Mouse (Mus musculus) T-helper 2 cell (primary cell): ENCODE data around the gene Capn15.

ENCODE experiments used
- in situ Hi-C: fragments of 300-600 bp; cut with MboI, MseI; formaldehyde crosslinking; loops from one replicate; pipeline ENCODE4 v1.15.1; 2025; ENCODE audit warnings: high pct_unique_total_duplicates

Capn15 gene

DNA sequence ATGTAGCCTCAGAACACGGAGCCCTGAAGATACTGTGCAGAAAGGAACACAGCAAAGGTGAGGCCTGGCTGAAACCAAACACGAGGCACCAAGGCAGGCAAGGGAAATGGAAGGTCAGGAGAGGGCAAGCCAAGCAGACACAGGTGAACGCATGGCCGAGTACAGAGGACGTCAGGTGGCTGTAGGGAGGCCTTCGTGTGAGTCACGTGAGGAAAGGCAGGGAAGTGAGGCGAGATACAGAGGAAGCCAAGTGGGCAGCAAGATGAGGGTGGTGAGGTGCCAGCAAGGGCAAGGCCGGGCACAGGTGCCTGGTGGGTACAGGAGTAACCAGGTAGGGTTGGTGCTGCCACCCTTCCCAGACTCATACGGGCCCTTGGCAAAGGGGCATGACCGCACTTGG, 12.8 kb upstream of the Capn15 start:
- in situ Hi-C loops = no loop called here

DNA sequence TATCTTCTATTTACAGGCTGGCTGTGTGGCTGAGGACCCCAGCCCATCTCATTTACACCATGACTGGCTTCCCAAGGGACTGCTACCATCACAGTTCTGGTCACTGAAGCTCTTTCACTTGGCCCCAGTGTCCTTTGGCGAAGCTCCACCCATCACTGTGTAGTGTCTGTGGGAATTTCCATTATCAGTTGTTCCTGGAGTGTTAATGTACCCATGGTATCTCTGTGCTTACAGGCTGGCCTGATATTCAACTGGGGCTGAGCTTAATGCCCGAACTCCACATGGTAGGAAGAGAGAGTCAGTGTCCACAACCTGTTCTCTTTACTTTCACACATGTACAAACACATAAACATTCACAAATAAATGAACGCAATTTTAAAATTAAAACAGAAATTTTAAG, 7.9 kb upstream of the Capn15 start:
- in situ Hi-C loops = no loop called here

DNA sequence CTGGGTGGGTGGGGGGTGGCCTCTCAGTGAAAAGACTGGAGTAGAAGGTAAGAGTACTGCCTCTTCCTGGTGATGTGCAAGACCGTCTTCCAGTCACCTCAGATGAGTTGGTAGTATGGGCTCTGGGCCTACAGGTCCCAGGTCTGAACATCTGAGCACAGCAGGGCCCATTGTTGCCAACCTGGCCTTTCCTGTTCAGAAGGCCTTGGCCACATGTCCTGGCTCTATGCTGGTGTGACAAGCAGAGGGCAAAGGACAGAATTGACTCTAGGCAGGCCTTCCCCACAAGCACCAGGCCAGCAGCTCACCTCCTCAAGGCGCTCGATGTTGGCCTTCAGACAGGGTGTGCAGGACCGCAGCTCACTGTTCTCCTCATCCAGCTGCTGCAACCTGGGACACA, 6.7 kb upstream of the Capn15 start:
- in situ Hi-C loops = no loop called here

DNA sequence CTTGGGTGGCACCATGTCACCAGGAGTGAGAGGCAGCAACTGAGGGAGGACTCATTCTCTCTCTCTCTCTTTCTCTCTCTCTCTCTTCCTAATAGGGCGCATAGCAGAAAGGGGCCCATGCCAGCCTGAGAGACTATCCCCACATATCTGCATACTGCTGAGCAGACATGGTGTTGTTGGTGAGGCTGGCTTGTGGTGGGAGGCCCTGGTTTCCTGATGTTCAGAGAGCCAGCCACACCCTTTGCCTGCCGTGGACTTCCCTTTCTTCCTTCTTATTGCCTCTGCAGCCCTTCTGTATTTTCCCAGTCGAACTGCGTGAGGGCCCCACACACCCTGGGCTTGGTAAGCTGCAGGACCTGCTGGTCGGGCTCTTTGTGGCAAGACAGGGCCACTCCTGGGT, 4.7 kb upstream of the Capn15 start:
- in situ Hi-C loops = no loop called here

DNA sequence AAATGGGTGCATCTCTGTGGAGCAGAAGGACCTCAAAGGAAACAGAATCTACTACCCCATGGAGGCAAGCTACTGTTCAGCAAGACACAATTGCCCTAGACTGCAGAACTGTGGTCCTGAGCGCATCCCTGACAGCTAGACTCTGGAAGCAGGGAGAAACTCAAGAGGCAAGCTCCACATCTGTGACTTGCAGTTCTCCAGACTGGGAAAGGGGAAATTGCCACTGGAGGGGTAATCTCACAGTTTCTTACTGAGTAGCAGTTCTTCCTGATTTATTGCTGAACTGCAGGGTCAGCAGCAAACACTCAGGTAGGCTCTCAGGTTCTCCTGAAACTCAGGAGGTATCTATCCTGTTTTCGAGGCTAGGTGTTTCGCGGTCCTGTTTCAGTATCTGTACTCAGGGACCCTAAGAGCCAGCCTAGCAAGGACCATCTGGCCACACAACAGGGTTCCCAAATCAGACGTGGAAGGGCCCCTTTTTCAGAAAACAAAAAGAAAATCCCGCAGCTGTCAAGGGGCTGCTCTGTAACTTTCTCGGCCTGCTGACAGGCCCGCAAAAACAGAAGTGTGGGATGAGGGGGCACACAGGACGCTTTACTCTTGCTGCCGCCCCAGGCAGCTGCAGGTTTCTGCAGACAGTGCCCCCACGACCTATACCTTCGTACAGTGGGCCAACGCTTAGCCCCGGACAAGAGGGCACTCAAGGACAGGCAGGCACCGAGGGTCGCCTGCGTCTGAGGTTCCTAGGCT, 865 bp downstream of the Capn15 start:
- in situ Hi-C loops = no loop called here

DNA sequence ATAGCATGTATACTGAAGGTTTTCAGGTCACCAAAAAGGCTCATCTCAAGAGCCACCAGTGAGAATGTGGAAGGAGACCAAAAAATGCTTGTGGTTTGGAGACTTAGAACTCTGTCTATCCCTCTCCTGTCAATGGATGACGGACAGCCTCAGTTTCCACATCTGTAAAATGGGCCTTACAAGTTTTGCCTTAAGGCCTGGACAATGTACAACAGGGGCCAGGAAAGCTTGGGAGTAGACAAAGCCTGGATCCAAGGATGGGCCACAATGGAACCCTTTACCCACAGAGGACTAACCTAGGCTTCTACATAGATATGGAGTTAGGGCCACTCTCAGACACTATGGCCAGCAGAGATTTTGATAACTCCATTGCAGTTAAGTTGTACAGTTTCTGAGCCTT, 1.5 kb downstream of the Capn15 start:
- in situ Hi-C loops = no loop called here

DNA sequence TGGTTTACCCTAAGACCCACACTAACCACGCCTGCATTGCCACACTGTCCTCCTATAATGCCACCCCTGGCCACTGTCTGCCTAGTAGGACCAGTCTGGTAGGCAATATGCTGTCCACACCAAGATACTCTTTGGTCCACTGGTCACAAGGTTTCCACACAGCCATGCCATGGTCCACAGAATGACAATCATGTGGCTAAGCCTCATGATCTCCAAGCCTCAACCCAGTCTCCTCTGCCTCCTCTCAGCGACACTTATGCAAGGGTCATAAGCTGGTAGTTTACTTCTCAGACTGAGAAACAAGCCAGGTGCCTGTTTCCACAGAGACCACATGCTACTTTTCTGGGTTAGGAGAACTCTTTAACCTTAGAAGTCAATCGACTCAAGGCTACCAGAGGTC, 2.7 kb downstream of the Capn15 start:
- in situ Hi-C loops = no loop called here

DNA sequence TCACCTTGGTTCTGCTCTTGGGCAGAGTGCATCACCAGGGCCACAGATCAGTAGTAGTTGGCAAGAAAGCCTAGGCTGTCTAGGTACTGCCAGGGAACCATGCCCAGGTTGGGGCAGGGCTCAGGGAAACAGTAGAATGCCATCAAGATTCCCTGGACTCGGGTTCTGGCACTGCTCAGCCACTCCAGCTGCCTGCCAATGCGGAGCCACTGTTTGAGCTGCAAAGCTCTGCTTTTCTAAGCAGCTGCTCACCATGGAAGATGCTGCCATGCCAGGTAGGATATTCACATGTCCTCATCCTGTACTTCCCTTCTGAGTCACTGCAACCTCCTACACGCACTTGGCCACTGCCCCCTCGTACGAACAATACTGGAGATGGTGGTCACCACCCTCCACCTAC, 4.7 kb downstream of the Capn15 start:
- in situ Hi-C loops = no loop called here

DNA sequence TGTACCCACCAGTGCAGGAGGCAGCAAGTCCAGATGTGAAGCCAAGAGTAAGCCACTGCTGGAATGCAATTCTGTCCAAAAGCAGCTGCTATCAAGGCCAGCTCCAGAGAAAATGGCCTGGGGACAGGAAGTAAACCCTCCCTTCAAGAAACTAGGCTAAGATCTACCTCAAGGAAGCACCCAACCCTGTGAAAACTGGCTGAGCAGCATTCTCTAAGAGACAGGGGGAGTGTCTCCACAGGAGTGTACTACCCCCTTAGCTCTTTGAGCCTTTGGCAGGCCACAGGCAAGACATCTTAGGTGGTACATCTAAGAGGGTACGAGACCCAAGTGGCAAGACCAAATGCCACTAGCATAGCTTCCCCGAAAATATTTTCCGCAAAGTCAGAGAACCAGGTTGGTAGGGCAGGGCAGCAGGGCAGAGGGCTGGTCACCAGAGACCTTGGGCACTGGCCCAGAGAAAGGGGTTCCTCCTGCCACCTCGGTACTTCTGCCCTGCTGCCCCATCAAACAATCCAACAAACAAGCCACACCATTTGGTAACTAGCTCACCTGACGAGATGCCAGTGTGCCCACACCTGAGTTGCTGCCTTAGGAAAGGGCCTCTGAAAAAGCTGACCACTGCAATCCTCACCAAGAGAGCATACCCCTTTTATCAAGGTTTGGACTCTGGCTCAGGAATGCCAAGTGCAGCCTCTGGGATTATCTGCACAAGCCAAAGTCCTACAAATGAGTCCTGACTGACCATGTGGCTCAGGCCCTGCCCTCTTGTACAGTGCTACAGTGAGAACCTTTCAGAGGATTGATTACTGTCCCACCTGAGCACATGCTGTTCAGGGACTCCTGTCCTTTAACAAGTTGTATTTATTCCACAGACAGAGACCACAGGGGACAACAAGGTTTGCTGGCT, 5.5 kb downstream of the Capn15 start:
- in situ Hi-C loops = no loop called here

DNA sequence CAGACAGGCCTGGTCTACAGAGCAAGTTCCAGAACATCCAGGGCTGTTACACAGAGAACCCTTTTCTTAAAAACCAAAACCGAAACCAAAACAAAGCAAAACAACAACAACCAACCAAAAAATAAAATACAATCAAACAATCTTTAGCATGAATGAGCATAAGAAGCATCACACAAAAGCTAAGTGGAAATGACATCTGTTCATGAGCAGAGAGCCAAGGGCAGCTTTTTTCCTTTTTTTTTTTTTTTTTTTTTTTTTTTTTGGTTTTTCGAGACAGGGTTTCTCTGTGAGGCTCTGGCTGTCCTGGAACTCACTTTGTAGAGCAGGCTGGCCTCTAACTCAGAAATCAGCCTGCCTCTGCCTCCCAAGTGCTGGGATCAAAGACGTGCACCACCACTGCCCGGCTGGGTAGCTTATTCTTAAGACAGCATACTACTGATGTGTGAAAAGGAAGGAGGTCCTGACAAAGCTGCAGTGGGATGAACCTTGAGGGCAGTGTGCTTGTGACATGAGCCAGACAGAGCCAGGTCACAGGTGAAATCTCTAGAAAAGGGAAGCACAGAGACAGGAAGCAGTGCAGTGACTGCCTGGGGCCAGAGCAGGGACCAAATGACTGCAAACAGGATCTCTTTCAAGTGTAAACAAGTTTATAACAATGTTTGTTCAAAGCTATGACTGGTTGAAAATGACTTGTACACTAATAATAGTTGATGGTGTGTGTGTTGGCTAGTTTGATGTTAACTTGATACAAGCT, 14.5 kb downstream of the Capn15 start:
- in situ Hi-C loops = no loop called here

DNA sequence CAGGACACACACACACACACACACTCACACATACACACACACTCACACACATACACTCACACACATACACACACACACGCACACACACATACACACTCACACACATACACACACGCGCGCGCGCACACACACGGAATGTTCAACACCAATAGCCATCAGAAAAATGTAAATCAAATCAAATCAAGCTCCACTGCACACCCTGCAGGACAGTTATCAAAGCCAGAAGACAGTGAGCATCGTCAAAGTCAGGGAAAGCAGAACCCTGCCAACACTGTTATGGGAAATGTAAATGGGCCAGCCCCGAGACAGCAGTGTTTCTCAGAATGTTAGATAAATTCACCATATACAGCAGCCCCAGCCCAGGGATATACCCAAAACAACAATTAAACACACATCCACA, 15.1 kb downstream of the Capn15 start:
- in situ Hi-C loops = no loop called here

DNA sequence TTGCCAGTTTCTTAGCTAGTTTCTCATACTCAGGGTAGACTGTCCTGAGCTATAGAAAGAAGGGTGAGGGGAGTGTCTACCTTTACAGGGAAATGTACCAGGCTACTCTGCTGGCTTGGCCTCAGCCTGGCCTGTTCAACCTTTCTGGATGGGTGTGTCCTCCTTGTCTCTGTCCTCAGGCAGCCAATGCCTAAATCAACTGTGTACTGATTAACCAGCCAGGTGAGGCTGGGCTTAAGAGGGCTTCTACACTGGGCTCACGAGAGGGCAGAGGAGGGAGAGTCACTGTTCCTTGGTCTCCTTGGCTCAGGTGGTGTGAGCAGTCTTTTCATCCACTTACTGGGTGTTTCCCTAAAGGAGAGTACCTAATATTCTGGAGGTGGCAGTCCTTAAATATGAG, 17.4 kb downstream of the Capn15 start:
- in situ Hi-C loops = no loop called here

DNA sequence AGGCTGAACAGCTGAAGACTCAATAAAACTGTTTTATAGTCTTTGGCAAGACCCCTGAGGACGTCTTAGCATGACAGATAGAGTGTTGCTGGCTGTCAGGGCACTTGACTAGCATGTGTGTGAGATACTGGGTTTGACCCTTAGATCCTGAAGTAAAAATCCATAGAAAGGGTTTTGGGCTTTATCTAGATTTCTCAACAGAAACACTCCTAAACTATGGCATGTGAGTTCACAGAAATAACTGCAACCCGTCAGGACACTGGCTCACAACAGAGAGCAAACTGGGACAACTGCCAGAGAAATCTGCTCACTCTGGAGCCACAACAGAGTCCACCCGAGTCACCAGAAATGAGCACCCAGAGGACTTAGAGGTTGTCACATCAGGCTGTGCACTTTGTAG, 17.9 kb downstream of the Capn15 start:
- in situ Hi-C loops = no loop called here

DNA sequence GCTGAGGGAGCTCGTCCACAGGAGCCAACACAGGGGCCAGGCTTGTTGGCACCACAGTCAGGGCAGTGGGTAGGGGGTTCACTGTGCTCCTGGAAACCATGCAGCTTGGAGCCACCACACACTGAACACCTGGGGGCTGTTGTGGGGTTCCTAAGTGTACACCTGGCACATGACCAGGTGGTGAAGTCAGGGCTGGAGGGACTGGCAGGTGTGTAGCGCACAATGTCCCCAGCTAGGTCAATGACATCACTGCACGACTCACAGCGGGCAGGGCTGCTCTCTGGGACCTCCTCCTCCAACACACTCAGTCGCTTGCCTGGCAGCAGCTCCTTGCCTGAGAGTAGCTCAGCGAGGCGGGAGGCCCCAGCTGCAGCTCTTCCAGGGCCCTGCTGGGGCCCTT, 21.3 kb downstream of the Capn15 start:
- in situ Hi-C loops = no loop called here

DNA sequence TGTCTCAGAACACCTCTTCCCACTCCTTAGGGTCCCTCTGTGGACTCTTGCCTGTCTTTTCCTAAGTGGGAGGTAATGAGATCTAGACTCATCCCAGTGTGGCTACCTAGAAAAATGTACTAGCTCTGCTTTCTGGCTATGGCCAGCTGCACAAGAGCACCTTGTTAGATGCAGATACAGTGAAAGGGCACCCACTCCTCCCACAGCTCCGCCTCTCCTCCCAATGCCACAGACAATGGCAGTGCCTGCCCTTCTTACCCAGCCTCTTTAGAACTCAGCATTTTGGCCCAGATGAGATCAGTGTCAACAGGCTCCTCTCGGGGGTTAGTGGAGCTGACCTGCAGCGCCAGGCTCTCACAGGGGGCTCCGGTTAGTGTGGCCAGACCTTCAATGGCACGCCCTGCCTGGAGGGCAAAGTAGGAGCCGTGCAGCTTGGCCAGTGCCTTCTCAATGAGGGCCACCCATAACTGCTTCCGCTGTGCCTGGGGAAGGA, 23.1 kb downstream of the Capn15 start:
- in situ Hi-C loops = no loop called here

DNA sequence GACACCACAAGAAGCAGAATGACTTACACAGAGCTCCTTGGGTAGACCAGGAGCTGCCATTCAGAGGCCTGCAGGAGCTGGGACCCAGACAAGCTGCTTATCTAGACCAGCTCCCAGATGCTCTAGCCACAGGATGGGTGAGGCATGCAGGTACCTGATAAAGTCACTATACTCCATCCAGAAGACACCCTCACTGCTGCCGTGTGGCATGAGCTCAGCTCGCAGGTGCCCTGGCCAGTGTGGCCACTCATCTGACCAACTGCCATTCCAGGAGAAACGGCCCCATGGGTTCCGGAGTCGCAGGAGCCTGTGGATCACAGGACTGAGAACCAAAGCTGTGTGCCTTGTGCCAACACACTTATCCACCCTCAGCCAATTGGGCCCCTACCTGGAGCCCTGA, 24.0 kb downstream of the Capn15 start:
- in situ Hi-C loops = no loop called here

DNA sequence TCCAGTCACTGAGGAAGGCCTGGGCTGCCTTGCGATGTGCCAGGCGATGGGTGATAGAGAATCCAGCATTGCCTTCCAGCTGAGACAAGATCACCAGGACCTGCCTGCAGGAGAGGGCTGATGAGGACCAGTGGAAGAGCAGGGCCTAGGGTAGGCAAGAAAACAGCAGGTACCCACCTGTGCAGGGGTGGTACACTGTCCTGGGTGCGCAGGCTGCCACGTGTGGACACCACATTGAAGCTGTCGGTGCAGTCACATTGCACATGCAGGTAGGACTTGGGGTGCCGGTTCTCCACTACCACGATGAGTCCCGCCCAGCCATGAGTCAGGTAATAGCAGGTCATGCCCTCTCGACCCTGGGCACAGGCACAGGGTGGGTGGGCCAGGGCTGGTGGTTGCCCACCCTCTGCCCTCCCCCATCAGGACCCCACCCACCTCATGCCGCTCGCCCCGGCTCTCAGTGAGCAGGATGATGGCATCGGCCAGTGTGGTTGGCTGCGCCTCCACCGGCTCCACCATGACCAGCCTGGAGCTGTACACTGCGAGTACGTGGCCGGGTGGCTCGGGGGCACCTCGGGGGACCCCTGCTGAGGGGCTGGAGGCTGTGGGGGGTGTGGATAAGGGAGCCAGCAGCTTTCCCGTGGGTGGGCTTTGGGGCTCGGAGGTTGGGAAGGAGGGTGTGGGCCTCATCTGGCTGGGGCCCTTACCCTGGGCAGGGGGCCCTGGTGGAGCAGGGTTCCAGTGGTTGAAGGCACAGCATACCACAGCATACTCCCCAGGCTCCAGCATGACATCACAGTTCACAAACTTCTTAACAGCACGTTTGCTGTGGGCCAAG, 25.7 kb downstream of the Capn15 start:
- in situ Hi-C loops = no loop called here

DNA sequence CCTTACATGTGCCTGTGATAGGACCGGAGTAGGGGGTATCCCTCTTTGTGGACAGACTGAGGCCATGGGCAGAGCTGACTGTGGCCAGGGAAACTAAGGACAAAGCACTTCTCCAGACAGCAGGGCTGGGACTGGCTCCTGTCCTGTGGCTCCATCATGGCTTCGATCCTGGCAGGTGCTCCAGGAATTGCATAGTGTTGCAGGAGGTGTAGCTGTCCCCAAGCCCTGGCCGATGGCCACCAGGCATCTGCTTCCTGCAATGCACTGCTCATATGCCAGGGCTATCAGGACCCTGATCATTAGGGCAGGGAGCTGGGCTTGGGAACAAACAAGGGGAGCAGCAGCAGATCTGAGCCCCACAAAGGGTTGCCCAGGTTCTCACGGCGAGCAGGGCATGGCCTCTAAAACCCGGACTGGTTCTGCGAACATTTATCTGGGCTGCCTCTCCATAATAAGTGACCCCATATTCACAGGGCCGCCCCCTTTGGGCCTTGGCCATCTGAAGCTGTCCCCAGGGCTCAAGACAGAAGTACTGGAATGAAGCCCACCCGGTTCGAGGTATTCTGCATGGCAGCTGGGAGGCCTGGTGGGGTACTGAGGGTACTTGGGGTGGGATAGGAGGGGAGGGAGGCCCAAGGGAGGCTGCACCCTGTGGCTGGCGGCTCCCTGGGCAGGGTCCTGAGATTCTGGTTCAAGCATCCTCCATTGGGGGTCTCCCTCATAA, 26.7 kb downstream of the Capn15 start:
- in situ Hi-C loops = no loop called here

DNA sequence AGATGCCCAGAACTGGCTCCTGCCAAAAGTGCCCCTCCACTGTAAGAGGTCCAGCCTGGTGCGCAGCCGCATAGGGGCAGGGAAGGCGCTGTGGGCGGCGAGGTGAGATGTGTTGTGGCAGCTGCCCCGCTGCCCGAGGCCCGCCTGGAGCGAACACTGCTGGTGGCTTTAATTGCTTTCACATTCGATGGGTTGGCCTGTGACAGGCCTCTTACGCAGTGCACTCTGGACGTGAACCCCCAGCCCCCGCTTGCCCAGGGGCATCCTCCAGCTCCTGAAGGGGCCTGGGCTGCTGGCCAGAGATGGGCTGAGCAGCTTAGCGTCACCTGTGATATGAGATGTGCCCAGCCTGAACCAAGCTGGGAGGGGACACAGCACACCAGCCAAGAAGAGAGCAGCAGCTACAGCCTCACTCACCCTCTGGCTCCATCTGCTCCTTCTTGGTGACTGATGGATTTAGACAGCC, 28.0 kb downstream of the Capn15 start:
- in situ Hi-C loops = no loop called here

DNA sequence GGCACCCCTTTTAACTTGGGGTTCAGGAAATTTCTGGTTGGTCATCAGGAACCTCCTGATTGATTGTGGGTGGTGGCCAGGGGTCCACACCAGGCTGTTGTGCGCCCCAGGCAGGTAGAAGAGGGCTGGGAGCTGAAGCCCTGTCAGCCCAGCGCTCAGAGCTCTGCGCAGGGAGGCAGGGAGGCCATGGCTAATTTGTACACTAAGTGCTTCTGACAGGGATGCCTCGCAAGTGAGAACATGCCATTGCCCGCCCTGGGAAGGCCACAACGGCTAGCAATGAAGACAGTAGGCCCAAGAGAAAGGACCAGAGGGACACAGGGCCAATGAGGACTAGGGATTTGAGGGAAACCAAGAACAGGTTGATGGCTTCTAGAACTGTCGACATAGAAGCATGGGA, 29.0 kb downstream of the Capn15 start:
- in situ Hi-C loops = no loop called here

DNA sequence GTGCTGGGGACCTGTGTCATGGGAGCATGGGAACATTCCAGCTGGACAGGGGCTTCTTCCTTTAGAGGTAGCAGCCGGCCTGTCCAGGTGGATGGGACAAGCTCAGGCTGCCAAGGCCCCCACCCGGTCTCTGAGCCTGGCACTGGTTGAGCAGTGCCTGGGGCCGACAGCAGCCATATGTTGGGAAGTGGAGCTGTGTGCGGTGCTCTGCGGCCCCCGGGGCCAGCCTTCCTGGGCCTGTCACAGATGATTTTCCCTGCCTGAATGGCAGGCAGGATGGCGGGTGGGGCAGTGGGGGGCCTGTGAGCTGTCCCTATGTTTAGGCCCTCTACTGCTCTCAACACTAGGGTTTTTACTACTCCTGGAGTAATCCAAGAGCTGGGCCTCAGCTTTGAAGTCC, 29.4 kb downstream of the Capn15 start:
- in situ Hi-C loops = no loop called here
